Mouse (Mus musculus): ENCODE measurements at regions not wholly inside any gene's neighbourhood (a gene's known extent, or its start where the extent isn't known, plus 50 kb on each side); places are given as distances from the start of the nearest gene placed in this dataset.

- TF ChIP-seq CTCF (IDR thresholded peaks at IDR 0.05; ENCODE audit: low read depth) (no peak), EP300 (IDR thresholded peaks at IDR 0.05; ENCODE audit: low read depth) (no peak)
Measured at GRCm38 (mm10) chr2:53301712-53302423, 110.3 kb downstream of the Arl6ip6 start.

Measured in liver, postnatal 0 days (tissue).